Mouse (Mus musculus) G1E (cell line): ENCODE measurements around the gene Kcnab3.
"Not testable (repeated sequence)": the region's sequence is repeated elsewhere in the genome, so short reads cannot be mapped to it uniquely, and the experiment has no call there.

Experiments used
- CTCF ChIP-seq: IDR thresholded peaks from 2 replicates; pipeline ENCODE4 v1.5.1; 2012; ENCODE audit warnings: low read depth, low read length, inconsistent platforms, mixed read lengths
- GATA1 ChIP-seq: IDR thresholded peaks from 2 replicates; pipeline ENCODE4 v1.6.1; 2012; ENCODE audit warnings: borderline replicate concordance, low read length, inconsistent platforms, mixed read lengths
- POLR2AphosphoS5 ChIP-seq: IDR thresholded peaks from 2 replicates; pipeline ENCODE4 v1.6.1; 2012; ENCODE audit warnings: low read depth, low read length, inconsistent platforms; ENCODE audit not compliant: insufficient replicate concordance
- TAL1 ChIP-seq: conservative IDR thresholded peaks from 2 replicates; pipeline ENCODE4 v1.6.1; 2012; ENCODE audit warnings: low read depth, low read length, inconsistent platforms, mixed read lengths

DNA sequence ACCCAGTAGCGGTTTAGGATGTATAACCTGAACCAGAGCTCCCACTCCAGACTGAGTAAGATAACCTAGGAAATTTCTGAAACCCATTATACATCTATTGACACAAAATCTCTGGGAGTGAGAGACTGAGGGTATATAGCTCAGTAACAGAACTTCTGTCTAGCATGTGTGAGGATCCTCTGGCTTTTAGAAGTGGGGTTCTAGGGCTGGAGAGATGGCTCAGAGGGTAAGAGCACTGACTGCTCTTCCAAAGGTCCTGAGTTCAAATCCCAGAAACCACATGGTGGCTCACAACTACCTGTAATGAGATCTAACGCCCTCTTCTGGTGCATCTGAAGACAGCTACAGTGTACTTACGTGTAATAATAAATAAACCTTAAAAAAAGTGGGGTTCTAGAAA lies 8.1 kb upstream of the Kcnab3 start:
- not testable (repeated sequence) for TF ChIP-seq CTCF, GATA1, POLR2AphosphoS5, TAL1
